Mouse (Mus musculus): ENCODE data around the gene Gba2.

- TF ChIP-seq CTCF (IDR thresholded peaks at IDR 0.05; ENCODE audit: low read depth) (no peak), EP300 (IDR thresholded peaks at IDR 0.05; ENCODE audit: low read depth) (0 out of 2 replicates have a peak, but pooled peaks have one; percentile 22)
These were observed 33.9 kb upstream of the Gba2 start for GRCm38 (mm10) chr4:43612534-43612933.

All from liver, embryonic 14.5 days (tissue).